Mouse (Mus musculus): ENCODE results near the gene Pknox1.
"Not testable (repeated sequence)": the region's sequence is repeated elsewhere in the genome, so short reads cannot be mapped to it uniquely, and the experiment has no call there.

Pknox1 gene

GRCm38 (mm10) chr17:31552601-31553000 lies 11.9 kb upstream of the Pknox1 start:
- DNase-seq (ENCODE audit: low spot score in 2 of 2): not testable (repeated sequence)

DNA sequence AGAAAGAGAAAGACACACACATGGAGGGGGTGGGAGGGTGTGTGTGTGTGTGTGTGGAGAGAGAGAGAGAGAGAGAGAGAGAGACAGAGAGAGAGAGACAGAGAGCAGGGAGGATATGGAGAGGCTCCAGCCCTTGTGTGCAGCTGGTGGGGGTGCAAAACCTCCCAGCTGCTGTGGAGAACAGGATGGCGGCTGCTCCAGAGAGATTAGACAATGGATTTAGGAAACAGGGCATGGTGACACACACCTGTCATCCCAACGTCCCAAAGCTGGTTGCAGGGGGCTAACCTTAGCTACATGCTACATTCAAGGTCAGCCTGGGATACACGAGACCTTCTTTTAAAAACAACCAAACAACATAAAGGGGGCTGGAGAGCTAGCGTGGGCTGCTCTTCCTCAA lies 8.3 kb upstream of the Pknox1 start:
- DNase-seq (ENCODE audit: low spot score in 2 of 2): no peak

DNA sequence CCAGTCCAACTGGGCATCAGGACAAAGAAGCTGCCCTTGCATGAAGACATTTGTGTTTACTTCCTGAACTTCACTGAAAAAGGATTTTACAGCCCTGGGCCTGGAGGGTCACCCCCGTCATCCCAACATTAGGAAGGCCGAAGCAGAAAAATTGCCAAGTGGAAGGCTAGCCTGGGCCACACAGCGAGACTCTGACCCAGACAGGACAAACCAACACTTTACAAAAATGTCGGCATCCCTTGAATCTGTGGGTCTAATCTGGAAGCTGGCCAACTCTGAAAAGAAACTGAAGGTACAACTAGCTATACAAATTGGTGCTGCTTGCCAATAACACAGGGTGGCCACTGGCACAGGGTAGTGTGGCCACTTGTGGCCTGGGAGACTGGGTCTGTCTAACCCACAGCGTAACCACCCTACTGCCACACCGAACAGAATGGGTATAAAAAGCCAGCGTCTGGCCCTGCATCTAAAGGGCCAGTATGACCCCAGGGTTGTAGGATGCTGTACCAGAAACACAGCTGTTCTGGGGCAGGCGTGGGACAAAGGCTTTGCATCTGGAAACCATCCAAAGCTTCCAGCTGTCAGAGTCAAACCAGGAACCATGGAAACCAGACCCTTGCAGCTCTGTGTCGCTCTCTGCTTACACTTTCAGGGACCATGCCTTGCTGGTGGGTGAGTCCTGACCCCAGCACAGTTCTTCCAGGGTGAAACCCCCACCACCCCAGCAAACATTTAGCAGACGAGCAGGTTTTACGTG lies 7.2 kb upstream of the Pknox1 start:
- no peak for DNase-seq (ENCODE audit: low spot score in 2 of 2)

GRCm38 (mm10) chr17:31557947-31558542 lies 6.5 kb upstream of the Pknox1 start:
- no peak for DNase-seq (ENCODE audit: low spot score in 2 of 2)

DNA sequence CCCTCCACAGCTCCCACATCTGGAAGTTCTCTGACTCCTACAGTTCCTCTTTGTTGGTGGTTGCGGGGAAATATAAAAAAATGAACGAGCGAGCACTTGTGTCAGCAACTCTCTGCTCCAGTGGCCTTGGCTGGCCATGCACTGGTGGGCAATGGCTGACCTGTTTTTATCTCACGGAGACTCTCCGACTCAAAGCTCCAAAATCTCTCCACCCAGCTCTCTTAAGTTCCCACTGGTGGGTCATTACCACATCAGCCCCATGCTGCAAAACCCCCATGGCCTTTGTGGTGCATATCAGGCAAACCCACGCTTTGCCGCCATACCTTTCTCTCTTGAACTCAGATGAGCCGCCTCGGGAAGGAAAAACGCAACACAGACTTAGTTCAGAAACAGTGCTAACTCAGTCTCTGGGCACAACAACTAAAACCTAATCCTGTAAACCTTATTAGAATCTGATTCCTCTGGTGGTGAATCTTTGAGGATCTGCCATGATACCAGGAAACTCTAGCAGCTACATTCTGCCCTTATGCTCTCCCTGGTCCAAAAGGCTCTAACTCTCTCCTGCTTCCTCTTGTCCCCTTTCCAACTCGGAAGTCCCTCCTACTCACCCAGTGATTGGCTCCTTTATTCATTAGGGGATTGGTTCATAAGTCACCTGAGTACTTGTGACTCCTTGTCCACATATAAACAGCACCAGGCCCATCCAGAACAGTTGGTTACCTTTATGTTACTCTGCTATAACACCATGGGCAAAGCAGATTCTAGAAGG lies 5.3 kb upstream of the Pknox1 start:
- no peak for DNase-seq (ENCODE audit: low spot score in 2 of 2)

- peak; percentile 33 to 41 for DNase-seq (ENCODE audit: low spot score in 2 of 2)
These were observed 911 bp upstream of the Pknox1 start for GRCm38 (mm10) chr17:31563632-31564014.

DNA sequence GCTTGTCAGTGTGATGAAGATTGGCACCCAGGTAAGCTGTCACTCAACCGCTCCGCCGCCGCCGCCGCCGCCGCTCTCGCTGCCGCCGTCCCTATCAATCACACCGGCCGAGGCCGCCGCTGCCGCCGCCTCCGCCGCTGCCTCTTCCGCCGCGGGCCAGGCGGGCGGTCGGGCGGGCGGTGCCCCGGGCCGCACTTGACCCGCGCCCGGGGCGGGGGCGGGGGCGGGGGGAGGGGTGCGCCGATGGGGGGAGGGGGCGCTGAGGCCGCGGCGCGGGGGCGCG lies 265 bp downstream of the Pknox1 start:
- no peak for DNase-seq (ENCODE audit: low spot score in 2 of 2)

- DNase-seq (ENCODE audit: low spot score in 2 of 2): peak; percentile 45 to 47
These were observed 865 bp downstream of the Pknox1 start for GRCm38 (mm10) chr17:31565141-31566056.

DNA sequence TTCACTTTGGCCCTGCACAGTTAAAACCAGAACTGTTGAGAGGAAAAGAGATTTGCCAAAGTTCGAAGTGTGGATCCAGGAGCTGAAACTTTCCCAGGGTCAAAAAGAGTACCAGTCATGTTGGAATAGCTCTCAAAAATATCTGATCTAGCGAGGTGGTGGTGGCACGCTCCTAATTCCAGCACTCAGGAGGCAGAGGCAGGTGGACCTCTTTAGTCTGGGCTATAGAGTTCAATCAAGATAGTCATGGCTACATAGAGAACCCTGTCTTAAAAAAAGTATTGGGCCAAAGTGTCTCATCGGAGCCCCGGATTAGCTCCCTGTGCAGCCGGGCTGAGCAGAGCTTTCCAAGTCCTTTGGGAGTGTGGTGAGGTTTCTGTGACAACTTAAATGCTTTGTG lies 1.7 kb downstream of the Pknox1 start:
- no peak for DNase-seq (ENCODE audit: low spot score in 2 of 2)

- DNase-seq (ENCODE audit: low spot score in 2 of 2): no peak
These were observed 5.2 kb downstream of the Pknox1 start for GRCm38 (mm10) chr17:31569756-31570155.

- DNase-seq (ENCODE audit: low spot score in 2 of 2): peak in 1 of 2 experiments; percentile 60
These were observed 5.9 kb downstream of the Pknox1 start for GRCm38 (mm10) chr17:31570321-31570925.

GRCm38 (mm10) chr17:31571689-31572088 lies 7.2 kb downstream of the Pknox1 start:
- DNase-seq (ENCODE audit: low spot score in 2 of 2): no peak

DNA sequence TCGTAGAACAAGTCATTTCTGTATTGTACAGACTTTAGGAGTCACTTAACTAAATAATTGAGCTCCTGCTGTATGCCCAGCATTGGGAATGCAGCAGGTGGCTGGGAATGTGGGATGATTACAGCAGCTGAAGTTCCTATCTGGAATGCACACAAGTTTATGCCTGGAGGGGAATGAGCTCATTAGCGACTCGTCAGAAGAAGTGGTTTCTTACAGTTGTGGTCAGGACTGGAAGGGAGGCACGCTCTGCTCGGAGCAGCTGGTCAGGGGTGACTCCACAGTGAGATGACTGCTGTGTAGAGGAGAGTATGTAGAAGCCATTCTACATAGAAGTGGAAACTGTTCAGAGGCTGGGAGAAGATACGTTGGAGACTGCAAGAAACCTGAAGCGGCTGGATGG lies 10.1 kb downstream of the Pknox1 start:
- no peak for DNase-seq (ENCODE audit: low spot score in 2 of 2)

- DNase-seq (ENCODE audit: low spot score in 2 of 2): no peak
These were observed 12.1 kb downstream of the Pknox1 start for GRCm38 (mm10) chr17:31576394-31577175.

DNA sequence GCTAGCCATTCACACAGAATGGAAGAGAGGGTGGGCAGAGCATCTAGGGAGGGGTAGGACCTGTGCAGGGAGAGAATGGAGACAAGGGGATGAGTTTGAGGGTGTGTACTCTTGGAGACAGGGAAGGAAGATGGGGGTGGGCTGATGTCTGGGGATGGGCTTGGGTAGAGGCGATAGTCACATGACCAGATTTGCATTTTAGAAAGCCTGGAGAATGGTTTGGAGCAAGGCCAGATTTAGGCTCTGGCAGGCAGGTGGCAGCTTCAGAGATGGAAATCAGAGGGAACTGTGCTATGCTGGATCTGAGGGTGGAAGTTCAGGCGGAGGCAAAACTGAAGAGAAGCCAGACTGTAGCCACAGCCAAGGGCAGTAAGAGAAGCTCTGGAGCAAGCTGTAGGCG lies 15.8 kb downstream of the Pknox1 start:
- DNase-seq (ENCODE audit: low spot score in 2 of 2): peak in 1 of 2 experiments; percentile 24

DNA sequence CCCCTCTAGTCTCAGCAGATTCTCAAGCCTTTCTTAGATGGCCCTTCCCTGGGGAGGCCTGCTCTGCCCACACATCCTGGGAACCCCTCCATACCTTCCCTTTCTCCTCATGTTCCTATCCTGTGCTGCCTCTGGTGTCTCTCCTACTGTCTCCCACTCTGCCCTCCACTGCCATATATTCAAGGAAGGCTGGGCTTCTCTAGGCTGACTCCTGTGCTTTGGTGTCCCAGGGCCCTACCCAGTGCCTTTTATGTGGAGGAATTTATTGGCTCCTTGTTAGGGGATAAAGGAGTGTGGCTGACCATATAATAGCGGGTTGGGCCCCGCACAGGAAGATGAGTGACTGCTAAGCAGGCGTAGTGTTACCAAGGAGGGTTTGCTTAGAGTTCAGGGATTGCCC lies 18.7 kb downstream of the Pknox1 start:
- no peak for DNase-seq (ENCODE audit: low spot score in 2 of 2)

GRCm38 (mm10) chr17:31583781-31584180 lies 19.2 kb downstream of the Pknox1 start:
- no peak for DNase-seq (ENCODE audit: low spot score in 2 of 2)

DNA sequence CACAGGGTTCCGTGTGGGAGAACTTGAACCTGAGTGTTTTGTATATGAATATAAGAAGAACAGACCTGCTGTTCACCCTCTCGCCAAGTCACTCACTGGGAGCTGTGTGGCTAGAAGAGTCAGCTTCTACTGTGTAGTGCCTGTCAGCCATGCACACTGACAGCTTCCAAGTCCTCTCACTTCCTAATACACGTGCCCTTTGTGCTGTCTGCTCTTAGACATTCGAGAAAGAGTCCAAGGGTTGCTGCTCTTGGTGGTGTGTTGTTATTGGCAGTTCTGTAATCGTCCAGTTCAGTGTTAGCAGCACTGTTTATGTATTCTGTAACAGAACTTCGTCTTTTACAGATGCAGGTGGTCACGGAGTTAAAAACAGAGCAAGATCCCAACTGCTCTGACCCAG lies 23.6 kb downstream of the Pknox1 start:
- DNase-seq (ENCODE audit: low spot score in 2 of 2): no peak

DNA sequence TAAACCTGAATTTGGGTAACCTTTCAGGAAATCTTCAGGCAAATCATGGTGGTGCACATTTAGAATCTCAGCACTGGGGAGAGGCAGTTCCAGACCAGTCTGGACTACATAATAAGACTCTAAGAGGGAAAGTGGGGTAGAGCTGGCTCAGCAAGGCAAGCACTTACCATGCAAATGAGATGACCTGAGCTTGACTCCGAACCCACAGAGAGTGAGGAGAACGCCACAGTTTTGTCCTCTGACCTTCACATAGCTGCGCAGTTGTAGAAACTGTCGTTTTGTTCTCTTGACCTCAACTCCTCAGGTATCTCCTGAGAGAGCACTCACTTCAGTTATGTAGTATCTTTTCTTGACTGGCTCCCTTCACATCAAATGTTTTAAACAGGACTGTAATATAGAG lies 24.2 kb downstream of the Pknox1 start:
- no peak for DNase-seq (ENCODE audit: low spot score in 2 of 2)

- DNase-seq (ENCODE audit: low spot score in 2 of 2): no peak
These were observed 26.3 kb downstream of the Pknox1 start for GRCm38 (mm10) chr17:31590846-31591245.

- DNase-seq (ENCODE audit: low spot score in 2 of 2): no peak
These were observed 30.1 kb downstream of the Pknox1 start for GRCm38 (mm10) chr17:31594590-31594989.

Data from frontal cortex, postnatal 36 days (tissue).